Mouse (Mus musculus) cortical plate, adult 2 months (tissue): Measurements from ENCODE around the gene Rpa1.

ENCODE experiments used
- CTCF ChIP-seq: fragments of 200-500 bp; IDR thresholded peaks from 2 replicates; pipeline ENCODE4 v1.5.1; 2011; ENCODE audit warnings: mild to moderate bottlenecking, control low read depth, low read length; ENCODE audit not compliant: insufficient read depth; ENCODE audit errors: extremely low read depth
- POLR2A ChIP-seq: fragments of 200-500 bp; IDR thresholded peaks from 2 replicates; pipeline ENCODE4 v1.6.1; 2011; ENCODE audit warnings: mild to moderate bottlenecking, low read length, control low read depth; ENCODE audit not compliant: insufficient read depth; ENCODE audit errors: extremely low read depth

DNA sequence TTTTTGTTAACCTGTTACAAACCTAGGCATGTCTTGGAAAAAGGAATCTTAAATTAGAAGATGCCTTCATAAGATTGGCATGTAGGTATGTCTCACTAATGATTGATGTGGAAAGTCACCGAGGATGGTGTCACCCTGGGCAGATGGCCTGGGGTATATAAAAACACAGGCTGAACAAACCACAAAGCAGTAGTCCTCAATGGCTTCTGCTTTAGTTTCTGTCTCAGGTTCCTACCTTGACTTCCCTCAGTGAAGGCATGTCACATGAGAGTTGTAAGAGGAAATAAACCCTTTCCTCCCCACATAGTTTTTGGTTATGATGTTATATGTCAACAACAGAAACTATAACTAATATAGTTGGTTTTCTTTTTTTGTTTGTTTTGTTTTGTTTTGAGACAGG lies 47.5 kb upstream of the Rpa1 start:
- TF ChIP-seq CTCF (no peak), POLR2A (no peak)
